Mouse (Mus musculus) MEL (cell line): Measurements from ENCODE around the gene Hist1h4m. TPM values are rescaled to one million over a fixed set of nuclear protein-coding genes. Genes with fewer than 3 reads are reported as not detected.
A peak's percentile ranks its signal among the peaks of the same experiment; 100 is the strongest.

Source experiments
- DNase-seq: peaks from one replicate; pipeline ENCODE4 v3.0.0; 2011; ENCODE audit warnings: low read depth, low spot score
- H3K27ac ChIP-seq: 2 replicates; pipeline ENCODE4 v1.5.1; 2012; ENCODE audit warnings: low read depth, mild to moderate bottlenecking, control low read depth, low read length, moderate library complexity; ENCODE audit not compliant: control insufficient read depth
- H3K27me3 ChIP-seq, 2 experiments: fragments of 150-350 bp in 1 of 2; sonication (generic) in 1 of 2; 2 replicates each; pipeline ENCODE4 v1.6.1; 2012; ENCODE audit warnings: low read length in 2 of 2, mild to moderate bottlenecking in 2 of 2, improper control_type of control experiment in 1 of 2, moderate library complexity in 1 of 2; ENCODE audit not compliant: insufficient read depth in 2 of 2, control insufficient read depth in 1 of 2
- H3K36me3 ChIP-seq, 2 experiments: 2 replicates each; pipeline ENCODE4 v1.6.1; 2012 to 2014; ENCODE audit warnings: low read length in 2 of 2, improper control_type of control experiment in 1 of 2, inconsistent platforms in 1 of 2, mild to moderate bottlenecking in 1 of 2; ENCODE audit not compliant: insufficient read depth in 2 of 2, control insufficient read depth in 1 of 2
- H3K4me1 ChIP-seq, 2 experiments: fragments of 150-350 bp in 1 of 2; sonication (generic) in 1 of 2; 2 replicates each; pipeline ENCODE4 v1.6.1; 2012; ENCODE audit warnings: low read length in 2 of 2, improper control_type of control experiment in 1 of 2, mild to moderate bottlenecking in 1 of 2; ENCODE audit not compliant: insufficient read depth in 2 of 2, control insufficient read depth in 1 of 2
- H3K4me3 ChIP-seq, 2 experiments: fragments of 150-350 bp in 1 of 2; sonication (generic) in 1 of 2; 2 replicates each; pipeline ENCODE4 v1.5.1; 2012; ENCODE audit warnings: low read depth in 2 of 2, low read length in 2 of 2, mild to moderate bottlenecking in 2 of 2, moderate library complexity in 2 of 2, control low read depth in 1 of 2, improper control_type of control experiment in 1 of 2; ENCODE audit not compliant: control insufficient read depth in 1 of 2, insufficient read depth in 1 of 2
- H3K79me2 ChIP-seq: 2 replicates; pipeline ENCODE4 v1.6.1; 2012; ENCODE audit warnings: mild to moderate bottlenecking, low read length, moderate library complexity; ENCODE audit not compliant: control insufficient read depth, poor library complexity, insufficient read depth
- H3K9ac ChIP-seq: 2 replicates; pipeline ENCODE4 v1.6.1; 2012; ENCODE audit warnings: low read depth, mild to moderate bottlenecking, control low read depth, low read length, moderate library complexity; ENCODE audit not compliant: control insufficient read depth, poor library complexity, severe bottlenecking
- H3K9me3 ChIP-seq: fragments of 150-350 bp; sonication (generic); replicated peaks from 2 replicates; pipeline ENCODE4 v1.6.1; 2012; ENCODE audit warnings: mild to moderate bottlenecking, low read length, improper control_type of control experiment, moderate library complexity; ENCODE audit not compliant: insufficient read depth
- CHD1 ChIP-seq: IDR thresholded peaks from 2 replicates; pipeline ENCODE4 v1.6.1; 2012; ENCODE audit warnings: low read depth, mild to moderate bottlenecking, inconsistent platforms, low read length, improper control_type of control experiment
- CTCF ChIP-seq, 3 experiments: IDR thresholded peaks in 2 of 3; conservative IDR thresholded peaks in 1 of 3; 2 replicates each; pipeline ENCODE4 v1.5.1; 2011 to 2012; ENCODE audit warnings: low read length in 3 of 3, low read depth in 2 of 3, mild to moderate bottlenecking in 2 of 3, improper control_type of control experiment in 1 of 3, inconsistent platforms in 1 of 3, mixed read lengths in 1 of 3, moderate library complexity in 1 of 3; ENCODE audit not compliant: control insufficient read depth in 1 of 3, insufficient read depth in 1 of 3, poor library complexity in 1 of 3, severe bottlenecking in 1 of 3
- E2F4 ChIP-seq: IDR thresholded peaks from 2 replicates; pipeline ENCODE4 v1.6.1; 2011; ENCODE audit warnings: low read depth, low read length, improper control_type of control experiment, borderline replicate concordance
- ELF1 ChIP-seq: IDR thresholded peaks from 2 replicates; pipeline ENCODE4 v1.6.1; 2014; ENCODE audit warnings: low read depth, mild to moderate bottlenecking, inconsistent platforms, low read length, improper control_type of control experiment, moderate library complexity
- EP300 ChIP-seq, 2 experiments: IDR thresholded peaks; 2 replicates each; pipeline ENCODE4 v1.6.1; 2011; ENCODE audit warnings: improper control_type of control experiment in 2 of 2, low read length in 2 of 2, low read depth in 1 of 2, mild to moderate bottlenecking in 1 of 2
- ETS1 ChIP-seq: IDR thresholded peaks from 2 replicates; pipeline ENCODE4 v1.6.1; 2012; ENCODE audit warnings: low read depth, mild to moderate bottlenecking, inconsistent platforms, low read length, improper control_type of control experiment, moderate library complexity
- GATA1 ChIP-seq: IDR thresholded peaks from 2 replicates; pipeline ENCODE4 v1.6.1; 2011; ENCODE audit warnings: low read depth, low read length, improper control_type of control experiment
- JUND ChIP-seq: IDR thresholded peaks from 2 replicates; pipeline ENCODE4 v1.6.1; 2011; ENCODE audit warnings: low read depth, mild to moderate bottlenecking, improper control_type of control experiment, low read length
- MAFK ChIP-seq: IDR thresholded peaks from 2 replicates; pipeline ENCODE4 v1.6.1; 2011; ENCODE audit warnings: low read depth, mild to moderate bottlenecking, low read length, improper control_type of control experiment, borderline replicate concordance
- MEF2A ChIP-seq: IDR thresholded peaks from 2 replicates; pipeline ENCODE4 v1.6.1; 2014; ENCODE audit warnings: low read depth, mild to moderate bottlenecking, inconsistent platforms, low read length, improper control_type of control experiment; ENCODE audit not compliant: poor library complexity, insufficient replicate concordance, severe bottlenecking; ENCODE audit errors: extremely low read depth
- POLR2A ChIP-seq, 2 experiments: IDR thresholded peaks; 2 replicates each; pipeline ENCODE4 v1.6.1; 2011 to 2012; ENCODE audit warnings: low read length in 2 of 2, mild to moderate bottlenecking in 2 of 2, control low read depth in 1 of 2, improper control_type of control experiment in 1 of 2, low read depth in 1 of 2, moderate library complexity in 1 of 2; ENCODE audit not compliant: control insufficient read depth in 1 of 2, insufficient read depth in 1 of 2, poor library complexity in 1 of 2
- POLR2AphosphoS2 ChIP-seq: IDR thresholded peaks from 2 replicates; pipeline ENCODE4 v1.6.1; 2011; ENCODE audit warnings: low read length, improper control_type of control experiment
- SIN3A ChIP-seq: IDR thresholded peaks from 2 replicates; pipeline ENCODE4 v1.6.1; 2012; ENCODE audit warnings: low read length, improper control_type of control experiment, inconsistent platforms
- TAL1 ChIP-seq: IDR thresholded peaks from 2 replicates; pipeline ENCODE4 v1.6.1; 2012; ENCODE audit warnings: mild to moderate bottlenecking, inconsistent platforms, low read length, moderate library complexity, mixed read lengths
- TBP ChIP-seq: IDR thresholded peaks from 2 replicates; pipeline ENCODE4 v1.8.0; 2011; ENCODE audit warnings: low read depth, low read length, improper control_type of control experiment
- TCF12 ChIP-seq: IDR thresholded peaks from 2 replicates; pipeline ENCODE4 v1.6.1; 2014; ENCODE audit warnings: low read depth, mild to moderate bottlenecking, inconsistent platforms, low read length, improper control_type of control experiment, moderate library complexity
- USF1 ChIP-seq: IDR thresholded peaks from 2 replicates; pipeline ENCODE4 v1.6.1; 2014; ENCODE audit warnings: low read depth, mild to moderate bottlenecking, inconsistent platforms, low read length, improper control_type of control experiment, moderate library complexity
- USF2 ChIP-seq, 2 experiments: IDR thresholded peaks; 2 replicates each; pipeline ENCODE4 v1.6.1; 2011 to 2012; ENCODE audit warnings: improper control_type of control experiment in 2 of 2, low read length in 2 of 2, borderline replicate concordance in 1 of 2, inconsistent platforms in 1 of 2, low read depth in 1 of 2, mild to moderate bottlenecking in 1 of 2; ENCODE audit not compliant: insufficient read depth in 1 of 2
- ZNF384 ChIP-seq: IDR thresholded peaks from 2 replicates; pipeline ENCODE4 v1.6.1; 2012; ENCODE audit warnings: low read depth, mild to moderate bottlenecking, inconsistent platforms, low read length, improper control_type of control experiment
- polyA plus RNA-seq, 2 experiments: library from polyadenylated mRNA; stranded (reverse) in 1 of 2; unstranded in 1 of 2; fragments of >175 nt in 1 of 2; fragments of >200 nt in 1 of 2; gene quantifications; 2 replicates each; pipeline versions ENCODE4 v1.2.1 to v1.2.4; 2012; ENCODE audit warnings: low replicate concordance in 2 of 2, low read depth in 1 of 2; ENCODE audit not compliant: insufficient read length in 2 of 2, insufficient read depth in 1 of 2, missing spikeins in 1 of 2
- total RNA-seq: library from RNA; depleted of rRNA; stranded (reverse); fragments of 300-350 nt; gene quantifications from 2 replicates; pipeline ENCODE4 v1.2.3, GENCODE M21; 2012; rRNA removed

The Hist1h4m gene
- total and polyA plus RNA-seq, 3 experiments: 27.5 to 49.2 TPM; not detected in 1

GRCm38 (mm10) chr13:21855698-21856162, 44.2 kb downstream of the Hist1h4m start:
- Histone ChIP-seq H3K9me3 (no peaks in the 10 kb centered on the region), H3K27me3 (no peaks in the 10 kb centered on the region; a peak in 1 of 4 replicates), H3K27ac (no peak overlapping the region), H3K4me1 (peaks cover 0 to 16% of the 10 kb centered on the region in 2 experiments; a peak in 2 of 4 replicates), H3K4me3 (peak overlapping the region; percentile 56 to 76), H3K9ac (peak overlapping the region; percentile 53), H3K79me2 (no peaks in the 10 kb centered on the region), H3K36me3 (peaks cover 0 to 19% of the 10 kb centered on the region in 2 experiments; a peak in 2 of 4 replicates)
- TF ChIP-seq E2F4: no peak; the same call in 1 of the 2 replicates
- no peak for TF ChIP-seq MEF2A
- TF ChIP-seq ZNF384: 0 out of 2 replicates have a peak, but pooled peaks have one; percentile 37
- TF ChIP-seq EP300 (IDR thresholded peaks at IDR 0.05; ENCODE audit: low read depth in 1 of 2, low read length in 2 of 2): no peak
- no peak for TF ChIP-seq JUND
- TF ChIP-seq CHD1: no peak
- TF ChIP-seq MAFK: peak; percentile 99
- TF ChIP-seq POLR2AphosphoS2: no peak
- no peak for TF ChIP-seq TAL1
- peak; percentile 100 for TF ChIP-seq TBP
- TF ChIP-seq CTCF (IDR thresholded peaks at IDR 0.05 in 2 of 3, conservative IDR thresholded peaks at IDR 0.05 in 1 of 3; ENCODE audit: control insufficient read depth in 1 of 3, insufficient read depth in 1 of 3, low read depth in 2 of 3, low read length in 3 of 3, poor library complexity in 1 of 3, severe bottlenecking in 1 of 3): no peak
- TF ChIP-seq ELF1: peak; percentile 56; the same call in 1 of the 2 replicates
- TF ChIP-seq GATA1: no peak
- no peak for TF ChIP-seq POLR2A (IDR thresholded peaks at IDR 0.05; ENCODE audit: control insufficient read depth in 1 of 2, insufficient read depth in 1 of 2, low read depth in 1 of 2, low read length in 2 of 2, poor library complexity in 1 of 2)
- peak; percentile 72 for DNase-seq

GRCm38 (mm10) chr13:21861608-21862007, 50.1 kb downstream of the Hist1h4m start:
- TF ChIP-seq USF1: no peak
- TF ChIP-seq USF2 (IDR thresholded peaks at IDR 0.05; ENCODE audit: borderline replicate concordance in 1 of 2, insufficient read depth in 1 of 2, low read depth in 1 of 2, low read length in 2 of 2): no peak
- TF ChIP-seq GATA1: no peak
- TF ChIP-seq ETS1: no peak
- no peak for TF ChIP-seq SIN3A
- TF ChIP-seq TAL1: no peak
- no peak for TF ChIP-seq POLR2A (IDR thresholded peaks at IDR 0.05; ENCODE audit: control insufficient read depth in 1 of 2, insufficient read depth in 1 of 2, low read depth in 1 of 2, low read length in 2 of 2, poor library complexity in 1 of 2)
- TF ChIP-seq TCF12: no peak
- TF ChIP-seq MEF2A: no peak
- TF ChIP-seq, all 39 proteins: peak for 0
- no peaks in the 10 kb centered on the region for H3K9me3 ChIP-seq
- no peaks in the 10 kb centered on the region for H3K36me3 ChIP-seq
- no peak overlapping the region for H3K9ac ChIP-seq
- no peaks in the 10 kb centered on the region for H3K79me2 ChIP-seq
- peaks cover 0 to 9% of the 10 kb centered on the region in 2 experiments; a peak in 1 of 4 replicates for H3K4me1 ChIP-seq
- H3K27me3 ChIP-seq: peaks cover 0 to 7% of the 10 kb centered on the region in 2 experiments
- H3K27ac ChIP-seq: no peak overlapping the region
- H3K4me3 ChIP-seq: no peak overlapping the region
- DNase-seq: no peak

Other genes with a start within 250 kb of the Hist1h4m start
Only the 30 nearest of the 31 such genes appear.
- not detected in 2 replicates for gene Olfr1364, start 230.0 kb upstream of the Hist1h4m start, total RNA-seq
- not detected for gene Olfr1364, start 230.0 kb upstream of the Hist1h4m start, polyA plus RNA-seq
- gene Olfr1362, start 197.7 kb upstream of the Hist1h4m start, total RNA-seq: not detected in 2 replicates
- gene Olfr1362, start 197.7 kb upstream of the Hist1h4m start, polyA plus RNA-seq: not detected
- gene Olfr11, start 169.2 kb upstream of the Hist1h4m start, total RNA-seq: 0.10 and 0.12 TPM in 2 replicates
- under 1 TPM in 1 of 2 experiments, not detected in 1; 0.19 TPM for gene Olfr11, start 169.2 kb upstream of the Hist1h4m start, polyA plus RNA-seq
- not detected in 2 replicates for gene Olfr1361, start 148.4 kb upstream of the Hist1h4m start, total RNA-seq
- gene Olfr1361, start 148.4 kb upstream of the Hist1h4m start, polyA plus RNA-seq: not detected
- not detected in 2 replicates for gene Olfr1360, start 134.3 kb upstream of the Hist1h4m start, total RNA-seq
- gene Olfr1360, start 134.3 kb upstream of the Hist1h4m start, polyA plus RNA-seq: not detected
- gene Olfr1359, start 113.6 kb upstream of the Hist1h4m start, total RNA-seq: not detected in 2 replicates
- gene Olfr1359, start 113.6 kb upstream of the Hist1h4m start, polyA plus RNA-seq: not detected
- gene Hist1h2bl, start 95.6 kb upstream of the Hist1h4m start, total RNA-seq: 2,215 and 3,073 TPM in 2 replicates
- gene Hist1h2bl, start 95.6 kb upstream of the Hist1h4m start, polyA plus RNA-seq: 1 to 10 TPM in 1 of 2 experiments, not detected in 1; 6.7 TPM
- 1,435 and 1,802 TPM in 2 replicates for gene Hist1h2ai, start 95.3 kb upstream of the Hist1h4m start, total RNA-seq
- 1 to 10 TPM in 1 of 2 experiments, not detected in 1; 8.2 TPM for gene Hist1h2ai, start 95.3 kb upstream of the Hist1h4m start, polyA plus RNA-seq
- 3,336 and 3,710 TPM in 2 replicates for gene Hist1h3h, start 94.1 kb upstream of the Hist1h4m start, total RNA-seq
- 10 to 100 TPM in 1 of 2 experiments, not detected in 1; 18.4 TPM for gene Hist1h3h, start 94.1 kb upstream of the Hist1h4m start, polyA plus RNA-seq
- 1,196 and 2,041 TPM in 2 replicates for gene Hist1h2bm, start 89.7 kb upstream of the Hist1h4m start, total RNA-seq
- 1 to 10 TPM in 1 of 2 experiments, not detected in 1; 1.7 TPM for gene Hist1h2bm, start 89.7 kb upstream of the Hist1h4m start, polyA plus RNA-seq
- 947 and 1,094 TPM in 2 replicates for gene Hist1h4j, start 76.7 kb upstream of the Hist1h4m start, total RNA-seq
- gene Hist1h4j, start 76.7 kb upstream of the Hist1h4m start, polyA plus RNA-seq: 1 to 10 TPM in 1 of 2 experiments, not detected in 1; 2.7 TPM
- 3,283 and 3,531 TPM in 2 replicates for gene Hist1h4k, start 61.2 kb upstream of the Hist1h4m start, total RNA-seq
- gene Hist1h4k, start 61.2 kb upstream of the Hist1h4m start, polyA plus RNA-seq: 10 to 100 TPM in 1 of 2 experiments, not detected in 1; 19.1 TPM
- gene Hist1h2ak, start 57.9 kb upstream of the Hist1h4m start, total RNA-seq: 1,127 and 1,310 TPM in 2 replicates
- 10 to 100 TPM in 1 of 2 experiments, not detected in 1; 10.6 TPM for gene Hist1h2ak, start 57.9 kb upstream of the Hist1h4m start, polyA plus RNA-seq
- 1,714 and 2,074 TPM in 2 replicates for gene Hist1h2bn, start 57.6 kb upstream of the Hist1h4m start, total RNA-seq
- 1 to 10 TPM in 1 of 2 experiments, not detected in 1; 5.6 TPM for gene Hist1h2bn, start 57.6 kb upstream of the Hist1h4m start, polyA plus RNA-seq
- 1,140 and 1,462 TPM in 2 replicates for gene Hist1h1b, start 31.1 kb upstream of the Hist1h4m start, total RNA-seq
- gene Hist1h1b, start 31.1 kb upstream of the Hist1h4m start, polyA plus RNA-seq: 1 to 10 TPM in 1 of 2 experiments, not detected in 1; 2.9 TPM
- 1,321 and 1,539 TPM in 2 replicates for gene Hist1h3i, start 28.4 kb upstream of the Hist1h4m start, total RNA-seq
- 10 to 100 TPM in 1 of 2 experiments, not detected in 1; 18.1 TPM for gene Hist1h3i, start 28.4 kb upstream of the Hist1h4m start, polyA plus RNA-seq
- 1,204 and 1,752 TPM in 2 replicates for gene Hist1h2an, start 24.5 kb upstream of the Hist1h4m start, total RNA-seq
- gene Hist1h2an, start 24.5 kb upstream of the Hist1h4m start, polyA plus RNA-seq: 1,000 to 10,000 TPM in 1 of 2 experiments, 1 to 10 TPM in 1; 8.6 to 1,740 TPM
- 512 and 814 TPM in 2 replicates for gene Hist1h2bp, start 24.3 kb upstream of the Hist1h4m start, total RNA-seq
- gene Hist1h2bp, start 24.3 kb upstream of the Hist1h4m start, polyA plus RNA-seq: 1 to 10 TPM in 1 of 2 experiments, not detected in 1; 3.0 TPM
- 2,195 and 3,125 TPM in 2 replicates for gene Hist1h2bq, start 1.5 kb upstream of the Hist1h4m start, total RNA-seq
- gene Hist1h2bq, start 1.5 kb upstream of the Hist1h4m start, polyA plus RNA-seq: 1 to 10 TPM in 1 of 2 experiments, not detected in 1; 6.2 TPM
- gene Hist1h2ao, start 1.3 kb upstream of the Hist1h4m start, total RNA-seq: 1.6 TPM in 1 of 2 replicates, not detected in the other
- 1,000 to 10,000 TPM in 1 of 2 experiments, not detected in 1; 1,152 TPM for gene Hist1h2ao, start 1.3 kb upstream of the Hist1h4m start, polyA plus RNA-seq
- gene Hist1h4n, start 20.4 kb downstream of the Hist1h4m start, total RNA-seq: 9,853 and 10,418 TPM in 2 replicates
- gene Hist1h4n, start 20.4 kb downstream of the Hist1h4m start, polyA plus RNA-seq: 1 to 10 TPM in 1 of 2 experiments, not detected in 1; 9.0 TPM
- gene Hist1h2ap, start 21.8 kb downstream of the Hist1h4m start, total RNA-seq: 3,706 and 4,747 TPM in 2 replicates
- 100 to 1,000 TPM in 1 of 2 experiments, not detected in 1; 727 TPM for gene Hist1h2ap, start 21.8 kb downstream of the Hist1h4m start, polyA plus RNA-seq
- gene Hist1h2br, start 22.0 kb downstream of the Hist1h4m start, total RNA-seq: 2,013 and 2,821 TPM in 2 replicates
- 1 to 10 TPM in 1 of 2 experiments, not detected in 1; 6.0 TPM for gene Hist1h2br, start 22.0 kb downstream of the Hist1h4m start, polyA plus RNA-seq
- 0.42 and 0.52 TPM in 2 replicates for gene Zfp184, start 133.3 kb downstream of the Hist1h4m start, total RNA-seq
- gene Zfp184, start 133.3 kb downstream of the Hist1h4m start, polyA plus RNA-seq: 1 to 10 TPM in 1 of 2 experiments, not detected in 1; 1.0 TPM
- gene Pom121l2, start 169.4 kb downstream of the Hist1h4m start, total RNA-seq: not detected in 2 replicates
- gene Pom121l2, start 169.4 kb downstream of the Hist1h4m start, polyA plus RNA-seq: not detected
- not detected in 2 replicates for gene Prss16, start 198.0 kb downstream of the Hist1h4m start, total RNA-seq
- under 1 TPM in 1 of 2 experiments, not detected in 1; 0.47 TPM for gene Prss16, start 198.0 kb downstream of the Hist1h4m start, polyA plus RNA-seq
- 1,264 and 1,284 TPM in 2 replicates for gene Hist1h2ah, start 223.8 kb downstream of the Hist1h4m start, total RNA-seq
- gene Hist1h2ah, start 223.8 kb downstream of the Hist1h4m start, polyA plus RNA-seq: 1 to 10 TPM in 1 of 2 experiments, not detected in 1; 3.7 TPM
- gene Hist1h2bk, start 224.1 kb downstream of the Hist1h4m start, total RNA-seq: 2,495 and 3,316 TPM in 2 replicates
- 1 to 10 TPM in 1 of 2 experiments, not detected in 1; 5.7 TPM for gene Hist1h2bk, start 224.1 kb downstream of the Hist1h4m start, polyA plus RNA-seq
- gene Hist1h4i, start 229.6 kb downstream of the Hist1h4m start, total RNA-seq: 1,065 and 1,370 TPM in 2 replicates
- 10 to 100 TPM in 1 of 2 experiments, not detected in 1; 10.4 TPM for gene Hist1h4i, start 229.6 kb downstream of the Hist1h4m start, polyA plus RNA-seq
- 766 and 975 TPM in 2 replicates for gene Hist1h2ag, start 231.2 kb downstream of the Hist1h4m start, total RNA-seq
- gene Hist1h2ag, start 231.2 kb downstream of the Hist1h4m start, polyA plus RNA-seq: 1 to 10 TPM in 1 of 2 experiments, not detected in 1; 5.9 TPM